Mouse (Mus musculus): ENCODE measurements around the gene Smc6.

DNA sequence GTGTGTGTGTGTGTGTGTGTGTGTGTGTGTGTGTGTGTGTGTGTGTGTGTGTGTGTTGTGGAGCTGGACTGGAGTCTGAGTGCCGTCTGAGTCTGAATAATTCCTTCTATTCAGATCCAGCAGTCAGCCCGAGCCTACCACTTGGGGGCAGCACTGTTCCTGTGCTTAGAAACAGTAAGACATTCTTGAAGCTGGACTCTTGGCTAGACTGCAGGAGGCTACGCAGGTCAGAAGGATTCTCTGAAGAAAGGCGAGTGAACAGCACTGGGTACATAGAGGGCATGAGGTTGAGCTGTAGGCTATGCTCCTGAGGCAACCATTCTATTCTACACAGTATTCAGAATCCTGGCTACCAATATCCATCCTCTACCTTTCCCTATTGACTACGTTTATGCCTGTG is 85.2 kb downstream of the Smc6 start:
- TF ChIP-seq ETS1 (conservative IDR thresholded peaks at IDR 0.05; ENCODE audit: low read depth, low read length) (no peak), EP300 (IDR thresholded peaks at IDR 0.05; ENCODE audit: low read length) (no peak), MAX (IDR thresholded peaks at IDR 0.05; ENCODE audit: low read length) (no peak), POLR2A (IDR thresholded peaks at IDR 0.05; ENCODE audit: low read depth, low read length) (no peak), ZNF384 (IDR thresholded peaks at IDR 0.05; ENCODE audit: low read depth, low read length) (no peak), CTCF (conservative IDR thresholded peaks at IDR 0.05 in 1 of 2, IDR thresholded peaks at IDR 0.05 in 1 of 2; ENCODE audit: low read depth in 2 of 2, low read length in 2 of 2) (peak; percentile 60 to 80), PAX5 (IDR thresholded peaks at IDR 0.05; ENCODE audit: low read length) (no peak), RCOR1 (conservative IDR thresholded peaks at IDR 0.05; ENCODE audit: low read depth, low read length) (no peak), MAZ (IDR thresholded peaks at IDR 0.05; ENCODE audit: low read depth, low read length) (no peak), E2F4 (IDR thresholded peaks at IDR 0.05; ENCODE audit: insufficient replicate concordance, low read depth, low read length) (no peak), MAFK (IDR thresholded peaks at IDR 0.05; ENCODE audit: insufficient replicate concordance, low read length) (no peak)
